ENCODE assay signal across 23 mouse cellular contexts in the genomic region with DNA sequence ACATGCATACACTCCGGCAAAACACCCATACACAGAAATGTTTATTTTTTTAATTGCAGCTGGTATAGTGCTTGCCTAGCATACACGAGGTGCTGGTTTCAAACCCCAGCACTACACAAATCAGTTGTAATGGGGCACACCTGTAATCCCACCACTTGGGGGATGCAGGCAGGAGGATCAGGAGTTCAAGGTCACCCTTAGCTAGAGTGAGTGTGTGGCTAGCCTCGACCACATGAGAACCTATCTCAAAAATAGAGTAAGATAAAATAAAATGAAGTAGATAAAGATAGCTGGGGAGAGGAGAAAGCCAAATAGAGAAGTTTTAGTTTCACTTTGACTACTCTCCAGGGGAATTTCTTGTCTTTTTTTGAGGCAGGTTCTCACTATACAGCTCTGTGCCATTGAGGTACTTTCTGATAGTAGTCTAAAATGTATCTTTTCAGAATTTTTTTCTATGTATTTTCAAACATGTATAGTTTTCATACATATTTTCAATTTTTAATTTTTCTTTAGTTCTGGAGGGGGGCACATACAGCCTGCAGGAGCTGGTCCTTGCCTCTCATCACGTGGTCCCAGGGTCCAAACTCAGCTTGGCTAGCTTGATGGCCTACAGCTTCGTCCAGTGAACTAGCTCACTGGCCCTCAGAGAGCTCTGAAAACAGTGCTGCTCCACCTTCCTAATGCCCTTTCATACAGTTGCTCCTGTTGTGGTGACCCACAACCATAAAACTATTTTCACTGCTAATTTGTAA. TPM values are rescaled to one million over a fixed set of nuclear protein-coding genes. Genes with fewer than 3 reads are reported as not detected.
A peak's percentile ranks its signal among the peaks of the same experiment; 100 is the strongest.
DNase-seq lines count a peak whose midpoint lies in the region; ATAC-seq and TF ChIP-seq lines count a peak whose summit lies in the region.
"Had no signal": no experiment of that assay in that cellular context is flagged by ENCODE, and none has a peak within 500 bp of the region (broad histone marks: within the 10 kb centered on the region; RNA-seq: fewer than 3 reads in every experiment).

No protein-coding gene starts in this region.

- peaks cover 2% of the 10 kb centered on the region for H3K9me3 ChIP-seq in CH12.LX (replicated peaks; ENCODE audit: low read length)
- H3K9me3 ChIP-seq: forebrain, embryonic 13.5 days; intestine, embryonic 15.5 days; liver, embryonic 13.5 days; midbrain, embryonic 12.5 days; neural tube, embryonic 15.5 days had no signal

- DNase-seq in CD4-positive helper T cell, adult 2 months (ENCODE audit: low read depth, low spot score), result peak; percentile 61
- peak; percentile 81 for DNase-seq in CH12.LX (ENCODE audit: extremely low read depth)
- peak; percentile 69 for DNase-seq in splenic B cell, adult 2 months (ENCODE audit: low read depth, low spot score)
- no peak for DNase-seq in lung, postnatal 4 days
- no peak for DNase-seq in adrenal gland, postnatal 36 days
- DNase-seq in kidney, postnatal 14 days, result no peak
- DNase-seq: adrenal gland, postnatal 10 days; cerebellum, adult 8-10 months; cerebellum, postnatal 36 days; heart, adult 2 months; kidney, adult 9 months; kidney, postnatal 4 days; layer of hippocampus, adult 9-11 months; liver, embryonic 13.5 days; lung, adult 2 months; thymus, postnatal 14 days had no signal

- peak overlapping the region in 1 of 3 experiments; percentile 47 for H3K4me3 ChIP-seq in CH12.LX (replicated peaks in 1 of 3; ENCODE audit: low read depth in 2 of 3, low read length in 2 of 3, poor library complexity in 1 of 3)
- H3K4me3 ChIP-seq: forebrain, embryonic 13.5 days; heart, adult 2 months; intestine, embryonic 15.5 days; left cerebral cortex, adult 2 months; liver, embryonic 13.5 days; midbrain, embryonic 12.5 days; neural tube, embryonic 15.5 days had no signal

- peaks cover 14 to 44% of the 10 kb centered on the region in 2 experiments for H3K36me3 ChIP-seq in CH12.LX (replicated peaks in 1 of 2; ENCODE audit: control insufficient read depth in 1 of 2, insufficient read depth in 1 of 2, low read length in 1 of 2)
- peaks cover 6% of the 10 kb centered on the region; the same call in 1 of the 2 replicates for H3K36me3 ChIP-seq in splenic B cell, adult 2 months (ENCODE audit: control insufficient read depth, insufficient read depth, low read length, poor library complexity, severe bottlenecking)

- peak overlapping the region; percentile 61 for H3K4me2 ChIP-seq in CH12.LX (ENCODE audit: insufficient read depth, low read depth, poor library complexity, severe bottlenecking)
- H3K4me2 ChIP-seq: forebrain, embryonic 13.5 days; hindbrain, embryonic 14.5 days; intestine, embryonic 15.5 days; liver, embryonic 13.5 days; midbrain, embryonic 12.5 days; neural tube, embryonic 15.5 days had no signal

- peak overlapping the region; percentile 95 for H3K27ac ChIP-seq in CH12.LX (ENCODE audit: insufficient read depth, low read depth)
- H3K27ac ChIP-seq: forebrain, embryonic 13.5 days; heart, adult 2 months; hindbrain, embryonic 14.5 days; intestine, embryonic 15.5 days; left cerebral cortex, adult 2 months; liver, embryonic 13.5 days; midbrain, embryonic 12.5 days; neural tube, embryonic 15.5 days had no signal

- peaks cover 23 to 54% of the 10 kb centered on the region in 2 experiments for H3K4me1 ChIP-seq in CH12.LX (ENCODE audit: control insufficient read depth in 1 of 2, insufficient read depth in 2 of 2)
- H3K4me1 ChIP-seq: forebrain, embryonic 13.5 days; intestine, embryonic 15.5 days; liver, embryonic 13.5 days; midbrain, embryonic 12.5 days; neural tube, embryonic 15.5 days had no signal

- TF ChIP-seq POLR2A in CH12.LX (IDR thresholded peaks at IDR 0.05; ENCODE audit: low read depth, low read length), result no peak

- TF ChIP-seq RAD21 in CH12.LX (IDR thresholded peaks at IDR 0.05; ENCODE audit: low read depth, low read length), result no peak; the same call in 1 of the 2 replicates

- dilution Hi-C loops in CH12.LX (cut with MboI; ENCODE audit: extremely low pct_ligation_motif_present, extremely low pct_unique_long_range_greater_than_20kb, low sequenced_read_pairs), result no loop called here

- TF ChIP-seq EP300 in CH12.LX (IDR thresholded peaks at IDR 0.05; ENCODE audit: low read length), result peak; percentile 96

- H3K27me3 ChIP-seq in CH12.LX (replicated peaks), result no peaks in the 10 kb centered on the region
- H3K27me3 ChIP-seq in splenic B cell, adult 2 months (ENCODE audit: control insufficient read depth, insufficient read depth, low read length, poor library complexity, severe bottlenecking), result no peaks in the 10 kb centered on the region
- H3K27me3 ChIP-seq: forebrain, embryonic 13.5 days; intestine, embryonic 15.5 days; liver, embryonic 13.5 days; midbrain, embryonic 12.5 days; neural tube, embryonic 15.5 days had no signal

- no peak for TF ChIP-seq CTCF in CH12.LX (conservative IDR thresholded peaks at IDR 0.05 in 1 of 2, IDR thresholded peaks at IDR 0.05 in 1 of 2; ENCODE audit: low read depth in 2 of 2, low read length in 2 of 2)

- H3K9ac ChIP-seq in CH12.LX (ENCODE audit: insufficient read depth, low read depth), result peak overlapping the region; percentile 27; the same call in 1 of the 2 replicates
- H3K9ac ChIP-seq: forebrain, embryonic 13.5 days; hindbrain, embryonic 14.5 days; intestine, embryonic 15.5 days; liver, embryonic 13.5 days; midbrain, embryonic 12.5 days; neural tube, embryonic 15.5 days had no signal

- in situ Hi-C loops in CH12.LX (cut with MboI; ENCODE audit: low pct_ligation_motif_present, low pct_unique_long_range_greater_than_20kb, low sequenced_read_pairs), result no loop called here

- 0 out of 2 replicates have a peak, but pooled peaks cover 2% of the 10 kb centered on the region for H3K79me2 ChIP-seq in CH12.LX (replicated peaks; ENCODE audit: control insufficient read depth, extremely low read depth, insufficient read depth, poor library complexity, severe bottlenecking)

- peak; percentile 86 for ATAC-seq in inflammation-experienced regulatory T-cells, adult 6 months
- ATAC-seq: forebrain, embryonic 13.5 days; intestine, embryonic 15.5 days had no signal

TF ChIP-seq in CH12.LX, 34 proteins besides CTCF, POLR2A, EP300 and RAD21 (continues in another document):
- TF ChIP-seq JUND (conservative IDR thresholded peaks at IDR 0.05; ENCODE audit: low read depth, low read length) (peak; percentile 100), HCFC1 (IDR thresholded peaks at IDR 0.05; ENCODE audit: low read depth, low read length) (0 out of 2 replicates have a peak, but pooled peaks have one; percentile 19), MAZ (IDR thresholded peaks at IDR 0.05; ENCODE audit: low read depth, low read length) (no peak), ZKSCAN1 (IDR thresholded peaks at IDR 0.05; ENCODE audit: borderline replicate concordance, low read depth, low read length) (no peak), ELF1 (IDR thresholded peaks at IDR 0.05; ENCODE audit: low read depth, low read length) (no peak), IRF4 (IDR thresholded peaks at IDR 0.05; ENCODE audit: low read depth, low read length) (peak; percentile 99), USF2 (conservative IDR thresholded peaks at IDR 0.05; ENCODE audit: low read depth, low read length) (peak; percentile 75), RCOR1 (conservative IDR thresholded peaks at IDR 0.05; ENCODE audit: low read depth, low read length) (peak; percentile 94), CHD2 (IDR thresholded peaks at IDR 0.05; ENCODE audit: low read length) (0 out of 2 replicates have a peak, but pooled peaks have one; percentile 32), SMC3 (IDR thresholded peaks at IDR 0.05; ENCODE audit: low read depth, low read length) (no peak), PAX5 (IDR thresholded peaks at IDR 0.05; ENCODE audit: low read length) (no peak), BHLHE40 (IDR thresholded peaks at IDR 0.05; ENCODE audit: low read depth, low read length) (peak; percentile 69), ZC3H11A (IDR thresholded peaks at IDR 0.05; ENCODE audit: low read depth, low read length) (no peak), USF1 (IDR thresholded peaks at IDR 0.05; ENCODE audit: low read depth, low read length) (peak; percentile 84), ETS1 (conservative IDR thresholded peaks at IDR 0.05; ENCODE audit: low read depth, low read length) (peak; percentile 80), ZNF384 (IDR thresholded peaks at IDR 0.05; ENCODE audit: low read depth, low read length) (peak; percentile 91), KAT2A (IDR thresholded peaks at IDR 0.05; ENCODE audit: insufficient replicate concordance, low read length) (no peak), MYC (IDR thresholded peaks at IDR 0.05; ENCODE audit: low read depth, low read length) (peak; percentile 78; the same call in 1 of the 2 replicates), MAFK (IDR thresholded peaks at IDR 0.05; ENCODE audit: insufficient replicate concordance, low read length) (0 out of 2 replicates have a peak, but pooled peaks have one; percentile 55), JUN (IDR thresholded peaks at IDR 0.05; ENCODE audit: insufficient read depth, low read depth, low read length) (peak; percentile 93), UBTF (IDR thresholded peaks at IDR 0.05; ENCODE audit: low read depth, low read length) (no peak), SIN3A (IDR thresholded peaks at IDR 0.05; ENCODE audit: low read length) (peak; percentile 84), MEF2A (IDR thresholded peaks at IDR 0.05; ENCODE audit: borderline replicate concordance, low read depth, low read length) (peak; percentile 96), CHD1 (IDR thresholded peaks at IDR 0.05; ENCODE audit: low read depth, low read length) (0 out of 2 replicates have a peak, but pooled peaks have one; percentile 52)

RNA-seq across cellular contexts. Expression of a gene that starts 12.0 kb away (rescaled TPM):
- total RNA-seq in CH12.LX (2012; rRNA removed), result 10.2 and 12.3 TPM in 2 replicates
- total RNA-seq in CH12.LX (2014; rRNA removed), result 4.6 and 5.4 TPM in 2 replicates
- 9.9 and 10.6 TPM in 2 replicates for polyA plus RNA-seq in CH12.LX (2012; ENCODE audit: insufficient read length, low read depth)
- 10 to 100 TPM; 13.7 to 36.9 (median 22.6) TPM for polyA plus RNA-seq in inflammation-experienced regulatory T-cells, adult 6 months (2017; shearing (Covaris generic))
- total RNA-seq in adrenal gland, postnatal 36 days (2021), result 1 to 10 TPM in 1 of 2 experiments, under 1 TPM in 1; 0.83 to 1.5 TPM

RNA-seq across cellular contexts. Expression of a gene that starts 27.6 kb away (rescaled TPM):
- total RNA-seq in CH12.LX (2012; rRNA removed) (24.9 and 26.9 TPM in 2 replicates), CH12.LX (2014; rRNA removed) (27.5 and 28.2 TPM in 2 replicates)
- polyA plus RNA-seq in CH12.LX (2012; ENCODE audit: insufficient read length, low read depth), result 16.9 and 19.2 TPM in 2 replicates
- polyA plus RNA-seq in inflammation-experienced regulatory T-cells, adult 6 months (2017; shearing (Covaris generic)), result 10 to 100 TPM; 21.2 to 26.1 (median 25.2) TPM
- 1 to 10 TPM; 8.1 to 8.8 TPM for total RNA-seq in adrenal gland, postnatal 36 days (2021)

RNA-seq across cellular contexts. Expression of a gene that starts 59.0 kb away (rescaled TPM):
- 2,337 and 2,579 TPM in 2 replicates for total RNA-seq in CH12.LX (2012; rRNA removed)
- 2,739 and 3,070 TPM in 2 replicates for total RNA-seq in CH12.LX (2014; rRNA removed)
- polyA plus RNA-seq in CH12.LX (2012; ENCODE audit: insufficient read length, low read depth), result 96.4 and 348 TPM in 2 replicates
- polyA plus RNA-seq in inflammation-experienced regulatory T-cells, adult 6 months (2017; shearing (Covaris generic)), result 1,000 to 10,000 TPM; 1,415 to 2,046 (median 1,545) TPM
- 100 to 1,000 TPM; 748 to 767 TPM for total RNA-seq in adrenal gland, postnatal 36 days (2021)

Comparison
In these comparisons a context has a peak if more than half of its experiments do, and no peak if none do; other contexts are left out.
1. DNase-seq: peak in CD4-positive helper T cell, adult 2 months (single experiment), CH12.LX (single experiment) and splenic B cell, adult 2 months (single experiment); none in lung, postnatal 4 days (0 of 2), adrenal gland, postnatal 36 days (0 of 2) and kidney, postnatal 14 days (single experiment).